Mouse (Mus musculus) liver, embryonic 15.5 days (tissue): ENCODE measurements at regions not wholly inside any gene's neighbourhood (a gene's known extent, or its start where the extent isn't known, plus 50 kb on each side); places are given as distances from the start of the nearest gene placed in this dataset.

ENCODE experiments used
- ATAC-seq: fragments of 200-750 bp; cut with Nextera tagmentation; 2 replicates; pipeline ENCODE4 v1.8.0; 2017; ENCODE audit warnings: moderate number of reproducible peaks, mild to moderate bottlenecking, moderate library complexity; ENCODE audit not compliant: insufficient read depth
- H3K27ac ChIP-seq: fragments of 300-500 bp; sonication (generic); replicated peaks from 2 replicates; pipeline ENCODE4 v1.5.1; 2015; ENCODE audit warnings: mild to moderate bottlenecking, inconsistent platforms
- H3K27me3 ChIP-seq: fragments of 300-500 bp; sonication (generic); 2 replicates; pipeline ENCODE4 v1.6.1; 2015; ENCODE audit warnings: mild to moderate bottlenecking, inconsistent platforms
- H3K36me3 ChIP-seq: fragments of 300-500 bp; sonication (generic); replicated peaks from 2 replicates; pipeline ENCODE4 v1.6.1; 2015; ENCODE audit warnings: moderate library complexity, mild to moderate bottlenecking, inconsistent platforms
- H3K4me1 ChIP-seq: fragments of 300-500 bp; sonication (generic); replicated peaks from 2 replicates; pipeline ENCODE4 v1.6.1; 2015; ENCODE audit warnings: inconsistent platforms
- H3K4me2 ChIP-seq: fragments of 300-500 bp; sonication (generic); 2 replicates; pipeline ENCODE4 v1.6.1; 2015; ENCODE audit warnings: moderate library complexity, mild to moderate bottlenecking, inconsistent platforms
- H3K4me3 ChIP-seq: fragments of 300-500 bp; sonication (generic); replicated peaks from 2 replicates; pipeline ENCODE4 v1.5.1; 2015; ENCODE audit warnings: mild to moderate bottlenecking, inconsistent platforms
- H3K9ac ChIP-seq: fragments of 300-500 bp; sonication (generic); 2 replicates; pipeline ENCODE4 v1.6.1; 2015; ENCODE audit warnings: moderate library complexity, mild to moderate bottlenecking, inconsistent platforms
- H3K9me3 ChIP-seq: fragments of 300-500 bp; sonication (generic); replicated peaks from 2 replicates; pipeline ENCODE4 v1.6.1; 2016; ENCODE audit warnings: inconsistent platforms
- WGBS: fragments of 180-500 bp; shearing (Covaris S2); methylation state at CpG from one replicate; pipeline ENCODE4 v1.1.7; 2015; ENCODE audit warnings: mixed read lengths; ENCODE audit not compliant: insufficient replicate concordance; 5-methylcytosine and 5-hydroxymethylcytosine counted together

DNA sequence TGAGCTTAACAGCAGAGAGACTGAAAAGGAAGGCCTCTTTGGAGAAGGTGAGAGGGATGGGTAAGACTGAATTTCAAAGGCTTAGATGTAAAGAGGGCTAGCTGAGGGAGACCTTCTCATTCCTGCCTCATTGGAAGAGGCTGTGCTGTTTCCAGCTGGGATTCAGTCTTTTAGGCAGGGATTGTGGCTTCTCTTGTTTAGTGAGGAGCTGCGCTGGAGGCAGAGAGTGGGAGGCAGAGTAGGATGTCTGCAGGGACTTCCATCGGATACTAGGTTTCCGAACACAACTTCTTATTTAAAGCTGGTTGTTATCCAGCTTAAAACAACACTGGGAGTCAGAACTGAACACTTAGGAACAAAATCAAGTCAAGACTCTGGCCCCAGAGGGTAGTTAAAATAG, 194.8 kb upstream of the Ppargc1a start:
- 60% methylated on average over 3 of the region's 3 CpGs for WGBS

DNA sequence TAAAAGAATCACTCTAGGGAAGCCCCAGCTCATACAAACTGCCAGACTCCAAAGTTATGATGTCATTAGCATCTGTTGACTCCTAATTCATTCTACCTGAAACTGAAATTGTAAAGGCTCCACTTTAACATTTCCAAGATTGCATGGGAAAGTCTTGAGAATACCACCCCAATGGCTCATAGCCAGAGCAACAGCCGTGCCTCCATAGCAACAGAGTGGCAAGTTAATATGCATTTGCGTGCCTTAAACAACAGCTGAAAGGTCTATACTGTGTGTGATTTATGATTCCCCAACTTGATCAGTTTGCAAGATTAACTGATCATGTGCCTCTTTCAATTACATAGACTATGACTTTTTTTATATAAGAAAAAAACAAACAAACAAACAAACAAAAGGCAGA, 190.8 kb upstream of the Ppargc1a start:
- Histone ChIP-seq H3K9ac (no peak overlapping the region), H3K27me3 (no peaks in the 10 kb centered on the region), H3K4me3 (no peak overlapping the region), H3K4me1 (no peaks in the 10 kb centered on the region), H3K36me3 (no peaks in the 10 kb centered on the region), H3K4me2 (no peak overlapping the region), H3K27ac (no peak overlapping the region), H3K9me3 (no peaks in the 10 kb centered on the region)
- no peak for ATAC-seq
- WGBS: 50% methylated on average over 2 of the region's 2 CpGs

More for the DNA sequence above, 194.8 kb upstream of the Ppargc1a start:
- H3K4me3 ChIP-seq: no peak overlapping the region
- no peak for ATAC-seq
- no peak overlapping the region for H3K4me2 ChIP-seq
- H3K27me3 ChIP-seq: no peaks in the 10 kb centered on the region
- no peak overlapping the region for H3K9ac ChIP-seq
- no peaks in the 10 kb centered on the region for H3K9me3 ChIP-seq
- no peak overlapping the region for H3K27ac ChIP-seq
- H3K36me3 ChIP-seq: no peaks in the 10 kb centered on the region
- H3K4me1 ChIP-seq: no peaks in the 10 kb centered on the region

- 61% methylated on average over 2 of the region's 2 CpGs for WGBS
- Histone ChIP-seq H3K4me2 (no peak overlapping the region), H3K27me3 (no peaks in the 10 kb centered on the region), H3K27ac (no peak overlapping the region), H3K36me3 (no peaks in the 10 kb centered on the region), H3K9ac (no peak overlapping the region), H3K4me1 (no peaks in the 10 kb centered on the region), H3K9me3 (no peaks in the 10 kb centered on the region), H3K4me3 (no peak overlapping the region)
- no peak for ATAC-seq
Measured at GRCm38 (mm10) chr5:51757864-51758263, 190.3 kb upstream of the Ppargc1a start.

DNA sequence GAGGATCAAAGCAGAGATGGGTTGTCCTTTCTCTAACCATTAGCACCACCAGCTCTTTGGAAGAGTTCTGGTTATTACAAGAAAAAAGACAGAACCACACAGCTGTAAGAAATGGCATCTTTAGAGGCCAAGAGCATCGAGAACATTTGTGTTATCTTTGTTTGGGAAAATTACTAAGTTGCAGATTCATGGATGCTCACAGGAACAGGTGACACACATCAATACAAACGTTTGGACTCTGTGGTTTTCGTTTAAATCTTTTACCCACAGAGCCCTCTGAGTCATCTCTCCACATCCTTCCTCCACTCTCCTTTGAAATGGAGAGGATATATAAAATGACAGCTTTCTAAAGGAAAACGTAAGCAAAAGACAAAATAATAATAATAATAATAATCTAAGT, 184.5 kb upstream of the Ppargc1a start:
- H3K27me3 ChIP-seq: no peaks in the 10 kb centered on the region
- H3K9me3 ChIP-seq: no peaks in the 10 kb centered on the region
- no peak overlapping the region for H3K4me3 ChIP-seq
- H3K9ac ChIP-seq: no peak overlapping the region
- no peaks in the 10 kb centered on the region for H3K4me1 ChIP-seq
- 29% methylated on average over 4 of the region's 4 CpGs for WGBS
- ATAC-seq: no peak
- H3K36me3 ChIP-seq: no peaks in the 10 kb centered on the region
- H3K4me2 ChIP-seq: no peak overlapping the region
- H3K27ac ChIP-seq: no peak overlapping the region

DNA sequence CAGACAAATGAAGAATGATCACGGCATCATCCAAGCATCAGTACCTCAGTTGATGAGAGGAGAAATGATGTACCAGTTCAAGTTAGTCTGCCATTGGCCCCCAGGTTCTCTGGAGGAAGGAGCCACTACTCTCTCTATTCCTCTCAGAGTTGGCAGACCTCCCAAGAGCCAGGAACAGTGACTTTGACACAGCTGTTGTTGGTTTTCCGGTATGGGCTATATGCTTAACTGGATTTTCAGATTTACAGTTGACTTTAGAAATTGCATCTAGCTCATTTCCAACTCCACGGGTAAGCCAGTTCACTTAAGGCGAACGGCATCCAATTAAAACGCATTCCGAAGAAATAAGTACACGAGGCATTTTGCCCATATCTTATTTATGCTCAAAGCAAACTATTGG, 182.9 kb upstream of the Ppargc1a start:
- Histone ChIP-seq H3K9ac (no peak overlapping the region), H3K4me1 (no peaks in the 10 kb centered on the region), H3K27me3 (no peaks in the 10 kb centered on the region), H3K27ac (no peak overlapping the region), H3K9me3 (no peaks in the 10 kb centered on the region), H3K4me3 (no peak overlapping the region), H3K36me3 (no peaks in the 10 kb centered on the region), H3K4me2 (no peak overlapping the region)
- no peak for ATAC-seq
- 78% methylated on average over 8 of the region's 8 CpGs for WGBS

DNA sequence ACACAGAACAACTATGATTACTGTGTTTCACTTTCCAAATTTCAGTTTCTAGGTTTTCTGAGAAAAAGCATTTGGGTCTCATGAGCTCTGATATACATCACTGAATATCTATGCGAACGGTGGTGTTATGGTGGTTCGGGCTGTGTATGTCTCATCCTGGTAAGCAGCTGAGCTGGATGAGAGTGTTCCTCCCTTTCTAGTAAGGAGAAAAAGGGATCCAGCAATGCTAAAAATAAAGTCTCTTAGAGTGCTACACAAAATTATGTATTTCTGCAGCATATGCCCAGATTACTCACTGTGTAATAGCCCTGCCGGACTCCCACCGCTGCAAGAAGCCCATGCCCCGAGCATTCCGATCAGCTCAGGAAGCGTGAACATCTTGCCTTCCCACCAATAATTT, 173.4 kb upstream of the Ppargc1a start:
- Histone ChIP-seq H3K4me1 (no peaks in the 10 kb centered on the region), H3K9ac (no peak overlapping the region), H3K4me3 (no peak overlapping the region), H3K27me3 (no peaks in the 10 kb centered on the region), H3K36me3 (no peaks in the 10 kb centered on the region), H3K9me3 (no peaks in the 10 kb centered on the region), H3K4me2 (no peak overlapping the region), H3K27ac (no peak overlapping the region)
- 81% methylated on average over 8 of the region's 8 CpGs for whole genome bisulfite sequencing
- no peak for ATAC-seq

GRCm38 (mm10) chr5:51730241-51730640, 162.7 kb upstream of the Ppargc1a start:
- WGBS: 74% methylated on average over 1 of the region's 1 CpGs
- Histone ChIP-seq H3K27ac (no peak overlapping the region), H3K4me3 (no peak overlapping the region), H3K4me1 (no peaks in the 10 kb centered on the region), H3K27me3 (no peaks in the 10 kb centered on the region), H3K9ac (no peak overlapping the region), H3K9me3 (no peaks in the 10 kb centered on the region), H3K36me3 (no peaks in the 10 kb centered on the region), H3K4me2 (no peak overlapping the region)
- ATAC-seq: no peak

- Histone ChIP-seq H3K4me1 (no peaks in the 10 kb centered on the region), H3K4me2 (no peak overlapping the region), H3K27ac (no peak overlapping the region), H3K4me3 (no peak overlapping the region), H3K27me3 (no peaks in the 10 kb centered on the region), H3K9me3 (no peaks in the 10 kb centered on the region), H3K9ac (no peak overlapping the region), H3K36me3 (no peaks in the 10 kb centered on the region)
- ATAC-seq: no peak
- WGBS: 14% methylated on average over 1 of the region's 1 CpGs
Measured at GRCm38 (mm10) chr5:51729771-51730170, 162.2 kb upstream of the Ppargc1a start.

- H3K9ac ChIP-seq: no peak overlapping the region
- no peak for ATAC-seq
- no peak overlapping the region for H3K27ac ChIP-seq
- no peaks in the 10 kb centered on the region for H3K9me3 ChIP-seq
- H3K4me2 ChIP-seq: no peak overlapping the region
- H3K4me1 ChIP-seq: no peaks in the 10 kb centered on the region
- H3K36me3 ChIP-seq: no peaks in the 10 kb centered on the region
- H3K4me3 ChIP-seq: no peak overlapping the region
- no peaks in the 10 kb centered on the region for H3K27me3 ChIP-seq
Measured at GRCm38 (mm10) chr5:51726762-51727161, 159.2 kb upstream of the Ppargc1a start.

DNA sequence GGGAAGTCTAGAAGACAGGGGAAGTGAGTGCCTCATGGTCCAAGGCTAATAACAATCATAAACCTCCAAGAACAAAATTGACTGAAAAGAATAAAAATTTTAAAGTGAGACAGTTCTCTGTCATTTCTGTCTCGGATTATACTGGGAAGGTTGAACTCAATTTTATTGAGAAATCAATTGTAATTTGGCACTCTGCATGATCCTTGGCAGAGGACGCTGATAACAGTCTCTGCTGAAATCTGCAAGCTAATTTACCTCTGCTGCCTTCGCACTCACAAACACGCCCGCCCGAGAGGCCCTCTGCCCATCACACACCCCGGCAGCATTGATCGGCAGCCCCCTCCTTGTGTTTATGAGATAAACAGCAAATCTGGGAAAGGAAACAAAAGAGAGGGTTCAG, 151.4 kb upstream of the Ppargc1a start:
- no peak for ATAC-seq
- Histone ChIP-seq H3K9ac (no peak overlapping the region), H3K4me3 (no peak overlapping the region), H3K4me2 (no peak overlapping the region), H3K9me3 (no peaks in the 10 kb centered on the region), H3K27ac (no peak overlapping the region), H3K4me1 (no peaks in the 10 kb centered on the region), H3K36me3 (no peaks in the 10 kb centered on the region), H3K27me3 (no peaks in the 10 kb centered on the region)
- 73% methylated on average over 8 of the region's 8 CpGs for WGBS

GRCm38 (mm10) chr5:51718451-51718850, 150.9 kb upstream of the Ppargc1a start:
- Histone ChIP-seq H3K36me3 (no peaks in the 10 kb centered on the region), H3K9ac (no peak overlapping the region), H3K4me2 (no peak overlapping the region), H3K27ac (no peak overlapping the region), H3K4me3 (no peak overlapping the region), H3K27me3 (no peaks in the 10 kb centered on the region), H3K9me3 (no peaks in the 10 kb centered on the region), H3K4me1 (no peaks in the 10 kb centered on the region)
- ATAC-seq: no peak
- 36% methylated on average over 1 of the region's 1 CpGs for WGBS

DNA sequence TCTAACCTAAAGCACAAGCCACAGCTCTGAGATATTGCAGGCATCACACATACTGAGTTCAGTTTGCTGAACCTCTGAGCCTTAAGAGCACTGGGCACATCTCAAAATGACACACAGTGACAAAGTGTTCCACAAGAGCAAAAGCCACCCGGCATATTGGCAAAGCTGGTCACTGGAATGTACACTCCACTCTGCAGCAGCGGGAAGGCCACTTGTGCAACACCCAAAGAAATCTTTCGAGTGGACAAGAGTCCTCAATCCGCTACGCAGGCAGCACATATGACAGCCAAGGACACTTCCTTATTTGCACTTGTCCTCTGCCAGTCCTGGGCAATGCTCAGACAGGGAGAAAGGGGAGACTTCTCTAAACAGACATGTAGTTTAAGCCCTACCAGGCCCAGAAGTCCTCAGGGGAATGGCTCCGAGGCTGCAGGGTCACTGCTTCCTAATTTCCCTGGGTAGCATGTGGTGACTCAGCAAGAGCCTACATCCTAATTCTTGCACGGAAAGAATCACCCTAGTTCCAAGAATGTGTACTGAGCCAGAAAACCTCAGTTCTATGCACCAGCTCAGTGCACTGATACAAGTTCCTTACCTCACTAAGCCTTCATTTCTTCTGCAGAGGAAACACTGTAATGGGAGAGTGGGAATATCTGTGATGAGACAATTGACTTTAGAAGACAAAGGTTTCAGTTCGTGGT, 144.5 kb upstream of the Ppargc1a start:
- no peaks in the 10 kb centered on the region for H3K36me3 ChIP-seq
- no peaks in the 10 kb centered on the region for H3K9me3 ChIP-seq
- no peaks in the 10 kb centered on the region for H3K27me3 ChIP-seq
- H3K27ac ChIP-seq: no peak overlapping the region
- ATAC-seq: no peak
- no peaks in the 10 kb centered on the region for H3K4me1 ChIP-seq
- H3K9ac ChIP-seq: no peak overlapping the region
- no peak overlapping the region for H3K4me3 ChIP-seq
- no peak overlapping the region for H3K4me2 ChIP-seq
- WGBS: 51% methylated on average over 8 of the region's 8 CpGs
